Mouse (Mus musculus): Measurements from ENCODE around the gene Rfx5. TPM values are rescaled to one million over a fixed set of nuclear protein-coding genes. Genes with fewer than 3 reads are reported as not detected.
"Not testable (repeated sequence)": the region's sequence is repeated elsewhere in the genome, so short reads cannot be mapped to it uniquely, and the experiment has no call there.

The Rfx5 gene
- total and polyA plus RNA-seq, 2 experiments from 2014 or later = 4.1 to 18.7 TPM

- 36% methylated on average over 4 of the region's 4 CpGs for WGBS
- not testable (repeated sequence) for H3K27ac ChIP-seq (ENCODE audit: low read depth, low read length); H3K4me1 ChIP-seq (ENCODE audit: insufficient read depth); H3K4me3 ChIP-seq (ENCODE audit: low read depth, low read length); H3K36me3 ChIP-seq (ENCODE audit: insufficient read depth); H3K27me3 ChIP-seq (ENCODE audit: insufficient read depth, low read length); H3K9ac ChIP-seq; DNase-seq; H3K9me3 ChIP-seq (ENCODE audit: low read length); ATAC-seq; H3K4me2 ChIP-seq (ENCODE audit: low read depth)
- TF ChIP-seq CTCF (IDR thresholded peaks at IDR 0.05; ENCODE audit: low read depth) = peak; percentile 52
Observed at GRCm38 (mm10) chr3:94943706-94944105, 10.2 kb upstream of the Rfx5 start.

- Histone ChIP-seq H3K36me3 (ENCODE audit: insufficient read depth) (no peaks in the 10 kb centered on the region), H3K4me1 (ENCODE audit: insufficient read depth) (no peaks in the 10 kb centered on the region), H3K4me3 (ENCODE audit: low read depth, low read length) (no peak overlapping the region), H3K9ac (no peak overlapping the region), H3K4me2 (ENCODE audit: low read depth) (no peak overlapping the region), H3K27me3 (ENCODE audit: insufficient read depth, low read length) (no peaks in the 10 kb centered on the region), H3K27ac (ENCODE audit: low read depth, low read length) (no peak overlapping the region), H3K9me3 (ENCODE audit: low read length) (no peaks in the 10 kb centered on the region)
- peak; percentile 45 for TF ChIP-seq CTCF (IDR thresholded peaks at IDR 0.05; ENCODE audit: low read depth)
- 75% methylated on average over 3 of the region's 3 CpGs for WGBS
- ATAC-seq (no peak), DNase-seq (no peak)
Observed at GRCm38 (mm10) chr3:94948066-94948614, 5.7 kb upstream of the Rfx5 start.

- Histone ChIP-seq H3K9ac (no peak overlapping the region), H3K36me3 (ENCODE audit: insufficient read depth) (no peaks in the 10 kb centered on the region), H3K4me1 (ENCODE audit: insufficient read depth) (no peaks in the 10 kb centered on the region), H3K27me3 (ENCODE audit: insufficient read depth, low read length) (no peaks in the 10 kb centered on the region), H3K4me3 (ENCODE audit: low read depth, low read length) (no peak overlapping the region), H3K27ac (ENCODE audit: low read depth, low read length) (no peak overlapping the region), H3K9me3 (ENCODE audit: low read length) (no peaks in the 10 kb centered on the region), H3K4me2 (ENCODE audit: low read depth) (no peak overlapping the region)
- TF ChIP-seq CTCF (IDR thresholded peaks at IDR 0.05; ENCODE audit: low read depth) = no peak
- DNase-seq (no peak), ATAC-seq (no peak)
- WGBS = 89% methylated on average over 3 of the region's 3 CpGs
Observed at GRCm38 (mm10) chr3:94949645-94950044, 4.2 kb upstream of the Rfx5 start.

- 68% methylated on average over 5 of the region's 5 CpGs for WGBS
- H3K4me2 ChIP-seq (ENCODE audit: low read depth) = peak overlapping the region; percentile 63
- no peaks in the 10 kb centered on the region for H3K9me3 ChIP-seq (ENCODE audit: low read length)
- 0 out of 2 replicates have a peak, but pooled peaks have one; percentile 9 for TF ChIP-seq CTCF (IDR thresholded peaks at IDR 0.05; ENCODE audit: low read depth)
- no peak for ATAC-seq
- H3K4me1 ChIP-seq (ENCODE audit: insufficient read depth) = 0 out of 2 replicates have a peak, but pooled peaks cover 7% of the 10 kb centered on the region
- peak overlapping the region; percentile 81 for H3K4me3 ChIP-seq (ENCODE audit: low read depth, low read length)
- no peaks in the 10 kb centered on the region for H3K27me3 ChIP-seq (ENCODE audit: insufficient read depth, low read length)
- no peak for DNase-seq
- H3K9ac ChIP-seq = 0 out of 2 replicates have a peak overlapping the region, but pooled peaks have one; percentile 97
- peaks cover 19% of the 10 kb centered on the region; the same call in 1 of the 2 replicates for H3K36me3 ChIP-seq (ENCODE audit: insufficient read depth)
- peak overlapping the region; percentile 97; the same call in 1 of the 2 replicates for H3K27ac ChIP-seq (ENCODE audit: low read depth, low read length)
Observed at GRCm38 (mm10) chr3:94952806-94953205, 1.1 kb upstream of the Rfx5 start.

- DNase-seq (no peak), ATAC-seq (peak; percentile 45)
- H3K9ac ChIP-seq = peak overlapping the region; percentile 97
- peak overlapping the region; percentile 81 for H3K4me3 ChIP-seq (ENCODE audit: low read depth, low read length)
- TF ChIP-seq CTCF (IDR thresholded peaks at IDR 0.05; ENCODE audit: low read depth) = no peak
- 0 out of 2 replicates have a peak, but pooled peaks cover 7% of the 10 kb centered on the region for H3K4me1 ChIP-seq (ENCODE audit: insufficient read depth)
- H3K9me3 ChIP-seq (ENCODE audit: low read length) = no peaks in the 10 kb centered on the region
- peak overlapping the region; percentile 63 for H3K4me2 ChIP-seq (ENCODE audit: low read depth)
- H3K27ac ChIP-seq (ENCODE audit: low read depth, low read length) = peak overlapping the region; percentile 97
- H3K27me3 ChIP-seq (ENCODE audit: insufficient read depth, low read length) = no peaks in the 10 kb centered on the region
- peaks cover 24% of the 10 kb centered on the region; the same call in 1 of the 2 replicates for H3K36me3 ChIP-seq (ENCODE audit: insufficient read depth)
- 11% methylated on average over 9 of the region's 9 CpGs for WGBS
Observed at GRCm38 (mm10) chr3:94953384-94953763, 501 bp upstream of the Rfx5 start.

- Histone ChIP-seq H3K36me3 (ENCODE audit: insufficient read depth) (peaks cover 32% of the 10 kb centered on the region; the same call in 1 of the 2 replicates), H3K27me3 (ENCODE audit: insufficient read depth, low read length) (no peaks in the 10 kb centered on the region), H3K4me2 (ENCODE audit: low read depth) (no peak overlapping the region), H3K4me3 (ENCODE audit: low read depth, low read length) (no peak overlapping the region), H3K27ac (ENCODE audit: low read depth, low read length) (no peak overlapping the region), H3K9ac (no peak overlapping the region), H3K9me3 (ENCODE audit: low read length) (no peaks in the 10 kb centered on the region), H3K4me1 (ENCODE audit: insufficient read depth) (0 out of 2 replicates have a peak, but pooled peaks cover 7% of the 10 kb centered on the region)
- DNase-seq (no peak), ATAC-seq (no peak)
- no peak for TF ChIP-seq CTCF (IDR thresholded peaks at IDR 0.05; ENCODE audit: low read depth)
- 92% methylated on average over 8 of the region's 8 CpGs for WGBS
Observed at GRCm38 (mm10) chr3:94958295-94958694, 4.4 kb downstream of the Rfx5 start.

GRCm38 (mm10) chr3:94959871-94960270 lies 6.0 kb downstream of the Rfx5 start:
- Histone ChIP-seq H3K27me3 (ENCODE audit: insufficient read depth, low read length) (no peaks in the 10 kb centered on the region), H3K27ac (ENCODE audit: low read depth, low read length) (no peak overlapping the region), H3K9ac (no peak overlapping the region), H3K4me3 (ENCODE audit: low read depth, low read length) (no peak overlapping the region), H3K36me3 (ENCODE audit: insufficient read depth) (peaks cover 32% of the 10 kb centered on the region; the same call in 1 of the 2 replicates), H3K4me1 (ENCODE audit: insufficient read depth) (0 out of 2 replicates have a peak, but pooled peaks cover 7% of the 10 kb centered on the region), H3K9me3 (ENCODE audit: low read length) (no peaks in the 10 kb centered on the region), H3K4me2 (ENCODE audit: low read depth) (no peak overlapping the region)
- WGBS = 47% methylated on average over 8 of the region's 8 CpGs
- ATAC-seq (no peak), DNase-seq (no peak)
- TF ChIP-seq CTCF (IDR thresholded peaks at IDR 0.05; ENCODE audit: low read depth) = no peak

Measured in forebrain, postnatal 0 days (tissue).